Mouse (Mus musculus): ENCODE data around the gene Gm3336. TPM values are rescaled to one million over a fixed set of nuclear protein-coding genes. Genes with fewer than 3 reads are reported as not detected.

Gene Gm3336
- total RNA-seq, 2 experiments from 2014 or later: not detected

DNA sequence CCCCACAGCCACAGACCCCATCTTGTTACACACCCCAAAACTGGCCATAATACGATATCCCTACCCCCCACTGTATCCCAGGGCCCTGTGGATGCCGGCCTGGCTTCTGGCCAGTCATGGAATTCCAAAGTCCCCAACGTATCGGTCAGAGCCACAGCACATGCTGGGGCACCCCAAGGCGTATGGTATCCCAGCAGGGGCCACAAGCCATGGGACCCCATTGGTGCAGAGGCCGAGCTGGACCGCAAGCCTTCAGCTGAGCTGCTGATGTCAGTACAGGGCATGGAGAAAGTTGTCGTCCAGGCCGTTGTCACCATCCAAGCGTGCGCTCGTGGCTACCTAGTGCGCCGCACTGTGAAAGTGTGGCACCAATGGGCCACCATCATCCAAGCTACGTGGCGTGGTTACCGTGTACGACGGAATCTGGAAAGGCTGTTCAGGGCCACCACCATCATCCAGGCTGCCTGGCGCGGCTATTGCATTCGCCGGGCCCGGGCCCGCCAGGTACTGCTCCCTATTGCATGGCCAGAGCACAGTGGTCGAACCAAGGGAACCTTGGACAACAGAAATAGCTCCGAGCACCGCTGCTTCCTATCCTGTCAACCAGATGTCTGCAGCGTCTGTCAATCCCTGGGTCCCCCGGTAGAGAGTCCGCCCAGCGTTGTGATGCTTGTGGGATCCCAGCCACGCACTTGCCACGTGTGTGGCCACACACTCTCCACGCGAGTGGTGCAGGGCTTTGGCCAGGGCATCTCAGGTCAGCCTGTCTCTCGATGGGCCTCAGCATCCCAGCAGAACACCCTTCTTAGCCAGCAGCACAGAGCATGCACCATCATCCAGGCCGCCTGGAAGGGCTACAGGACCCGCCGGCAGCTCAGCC lies 1.6 kb upstream of the Gm3336 start:
- DNase-seq (ENCODE audit: low spot score): no peak

DNA sequence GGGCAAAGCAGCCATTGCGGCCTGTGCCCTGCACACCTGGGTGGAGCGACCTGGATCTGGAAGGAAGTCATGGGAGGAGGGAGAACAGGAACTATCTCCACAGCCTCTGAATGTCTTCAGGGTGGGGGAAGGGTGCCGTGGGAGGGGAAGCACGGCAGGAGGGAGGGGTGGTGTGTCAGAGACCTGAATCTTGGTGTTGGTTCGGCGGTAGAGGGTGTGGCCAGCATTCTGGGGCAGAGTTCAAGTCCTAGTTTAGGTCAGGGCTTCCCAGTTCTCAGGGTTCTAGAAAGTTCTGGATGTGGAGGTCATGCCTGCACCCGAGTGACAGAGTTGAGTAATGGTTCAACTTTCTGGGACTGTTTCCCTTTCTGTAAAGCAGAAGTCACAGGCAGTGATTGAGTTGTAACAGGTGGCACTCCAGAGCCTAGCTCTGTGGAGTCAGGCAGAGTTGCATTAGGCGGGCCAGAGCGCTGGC lies 1.5 kb downstream of the Gm3336 start:
- DNase-seq (ENCODE audit: low spot score): no peak

DNA sequence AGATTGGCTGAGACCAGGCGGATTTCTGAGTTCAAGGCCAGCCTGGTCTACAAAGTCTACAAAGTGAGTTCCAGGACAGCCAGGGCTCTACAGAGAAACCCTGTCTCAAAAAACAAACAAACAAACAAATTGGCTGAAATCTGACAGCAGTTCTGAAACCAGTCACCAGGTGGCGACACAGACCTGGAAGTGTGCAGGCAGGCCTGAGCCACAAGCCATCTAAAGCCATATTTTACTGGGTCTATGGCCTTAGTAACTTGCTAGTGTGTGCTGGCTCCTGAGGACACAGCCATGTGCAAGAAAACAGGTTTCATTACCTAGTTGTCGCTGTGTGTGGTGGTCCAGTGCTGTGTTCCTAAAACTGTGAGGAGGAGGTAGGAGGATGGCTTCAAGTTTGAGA lies 2.4 kb downstream of the Gm3336 start:
- DNase-seq (ENCODE audit: low spot score): peak; percentile 85

DNA sequence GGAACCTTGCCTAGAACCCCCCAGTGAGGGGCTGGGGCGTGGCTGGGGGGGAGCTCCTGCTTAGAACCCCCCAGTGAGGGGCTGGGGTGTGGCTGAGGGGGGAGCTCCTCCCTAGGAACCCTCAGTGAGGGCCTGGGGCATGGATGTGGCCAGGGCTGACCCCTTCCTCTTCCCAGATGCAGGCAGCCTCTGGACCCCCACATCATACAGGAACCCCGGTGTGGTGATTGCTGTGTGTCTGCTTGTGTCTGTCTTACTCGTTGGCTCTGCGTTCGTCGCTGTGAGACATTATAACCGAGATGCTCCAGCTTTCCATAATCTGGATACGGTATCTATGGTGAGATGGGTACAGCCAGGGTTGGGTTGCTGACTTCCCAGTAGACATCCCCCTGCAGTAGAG lies 3.3 kb downstream of the Gm3336 start:
- no peak for DNase-seq (ENCODE audit: low spot score)

DNA sequence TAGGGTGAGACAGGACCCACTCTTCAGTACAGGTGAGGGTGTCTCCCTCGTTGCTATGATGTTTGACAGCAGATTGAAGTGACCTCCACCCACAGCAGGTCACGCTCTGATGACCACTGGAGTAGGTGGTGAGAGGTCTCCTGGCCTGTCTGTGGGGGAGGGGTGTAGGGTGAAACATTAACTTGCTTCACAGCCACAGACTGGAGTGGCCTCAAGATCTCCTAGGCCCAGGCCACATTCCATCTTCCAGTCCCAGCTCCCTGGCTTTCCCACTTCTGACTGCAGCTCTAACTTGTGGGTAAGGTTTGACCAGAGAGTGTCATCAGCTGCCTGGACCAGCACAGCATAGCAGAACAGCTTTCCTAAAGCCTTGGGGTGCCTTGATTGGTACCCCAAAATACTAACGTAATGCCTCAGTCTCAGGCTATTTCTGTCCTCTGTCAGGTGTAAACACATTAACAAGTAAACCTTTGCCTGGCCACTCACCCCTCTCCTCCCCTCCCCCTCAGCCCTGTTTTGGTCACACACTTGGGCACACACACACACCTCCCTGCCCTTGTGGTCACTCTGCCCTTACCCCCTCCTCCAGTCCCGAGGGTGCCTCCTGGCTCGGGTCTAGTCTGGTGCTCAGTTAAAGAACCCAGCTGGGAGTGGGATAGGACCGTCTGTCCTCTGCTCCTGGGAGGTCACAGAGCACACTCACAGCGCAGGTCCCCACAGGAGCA lies 5.3 kb downstream of the Gm3336 start, which contains the start of gene Pde4c:
TSS of gene Pde4c (plus strand) at position 235 of the 725 bp plus-strand sequence.
- DNase-seq (ENCODE audit: low spot score): no peak

DNA sequence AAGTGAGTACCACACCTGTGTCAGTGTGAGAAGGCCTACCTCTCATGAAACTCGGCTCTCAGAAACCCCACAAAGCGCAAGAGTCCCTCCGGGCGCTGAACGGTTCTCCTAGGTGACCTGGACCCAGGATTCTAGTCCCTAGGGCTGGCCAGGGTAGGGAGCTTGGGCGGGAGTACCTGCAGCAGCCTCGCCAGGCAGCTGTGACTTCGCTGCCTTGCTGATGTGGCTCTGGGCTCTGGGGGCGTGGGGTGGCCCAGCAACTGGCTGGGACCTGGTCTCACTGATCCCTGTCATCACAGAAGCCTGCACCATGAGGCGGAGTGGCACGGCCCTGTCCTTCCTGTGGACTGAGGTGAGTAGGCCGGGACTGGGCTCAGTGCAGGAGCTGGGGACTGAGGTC lies 5.9 kb downstream of the Gm3336 start:
- DNase-seq (ENCODE audit: low spot score): no peak

DNA sequence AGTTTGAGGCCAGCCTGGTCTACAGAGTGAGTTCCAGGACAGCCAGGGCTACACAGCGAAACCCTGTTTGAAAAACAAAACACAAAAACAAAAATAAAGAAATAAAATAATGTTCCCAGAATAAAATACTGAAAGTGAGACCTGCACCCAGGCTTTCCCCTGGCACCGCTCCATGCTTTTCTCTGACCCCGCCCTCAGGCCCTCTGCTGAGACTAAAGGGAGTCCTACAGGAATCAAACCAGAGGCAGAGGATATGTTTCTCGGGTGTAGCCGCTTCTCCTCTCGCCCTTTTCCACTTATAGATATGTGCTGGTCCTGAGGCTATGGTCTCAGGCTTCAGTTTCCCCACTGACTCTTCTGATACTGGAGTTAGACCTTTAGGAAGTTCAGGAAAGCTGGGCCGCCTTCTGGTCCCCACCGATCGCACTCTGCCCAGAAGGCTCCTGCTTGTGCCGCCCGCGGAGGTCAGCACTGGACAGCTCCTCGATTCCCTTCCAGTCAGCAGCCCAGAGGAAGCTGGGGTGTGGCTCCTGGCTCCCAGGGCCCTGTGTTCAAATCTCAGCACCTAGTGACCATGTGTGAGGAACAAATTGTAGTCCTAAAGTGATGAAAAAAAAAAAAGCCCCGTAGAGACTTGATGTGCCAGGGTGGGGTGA lies 7.6 kb downstream of the Gm3336 start:
- DNase-seq (ENCODE audit: low spot score): no peak

DNA sequence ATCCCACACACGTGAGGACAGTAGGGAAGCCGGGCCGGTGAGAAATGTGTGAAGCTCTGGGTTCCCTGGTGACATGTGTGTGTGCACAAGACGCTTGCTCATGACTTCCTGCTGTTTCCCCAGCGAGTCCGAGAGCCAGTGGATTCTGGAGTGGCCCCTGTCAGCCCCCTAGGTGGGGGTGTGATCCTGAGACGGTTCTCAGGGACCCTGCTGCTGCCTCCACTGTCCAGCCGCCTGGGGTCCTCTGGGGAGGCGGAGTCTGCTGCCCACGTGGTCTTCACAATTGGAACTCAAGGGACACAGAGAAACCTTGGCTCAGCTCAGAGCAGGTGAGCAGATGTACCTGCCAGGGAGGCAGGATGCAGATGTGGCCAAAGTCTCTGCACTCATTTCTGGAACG lies 8.4 kb downstream of the Gm3336 start:
- no peak for DNase-seq (ENCODE audit: low spot score)

DNA sequence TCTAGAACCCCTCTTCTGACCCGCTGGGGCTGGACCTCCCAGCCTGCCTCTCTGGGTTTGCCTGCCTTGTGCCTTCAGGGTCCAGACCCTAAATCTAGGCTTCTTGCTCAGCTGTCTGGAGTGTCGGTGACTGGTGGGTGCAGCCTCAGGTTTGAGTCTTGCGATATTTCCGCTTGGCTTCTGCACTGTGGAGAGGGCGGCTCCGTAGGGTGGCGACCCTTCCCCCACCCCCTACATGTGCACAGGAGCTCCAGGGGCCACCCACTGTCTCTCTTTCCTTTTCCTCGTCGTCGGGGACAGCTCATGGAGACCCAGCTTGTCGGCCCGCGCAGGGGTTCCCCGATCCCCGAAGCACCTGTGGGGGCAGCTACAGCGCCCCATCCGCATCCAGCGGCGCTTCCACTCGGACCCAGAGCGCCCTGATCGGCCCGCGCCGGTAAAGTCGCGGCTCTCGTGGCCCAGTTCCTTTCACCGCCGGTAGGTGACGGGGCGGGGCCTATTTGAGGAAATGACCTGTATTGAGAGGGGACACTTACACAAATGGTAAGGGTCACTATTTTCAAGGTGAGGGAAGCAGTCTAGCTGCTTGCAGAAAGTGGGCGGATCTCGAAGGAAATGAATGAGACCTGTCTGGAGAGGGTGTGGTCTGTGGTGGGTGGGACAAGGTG lies 11.6 kb downstream of the Gm3336 start:
- no peak for DNase-seq (ENCODE audit: low spot score)

DNA sequence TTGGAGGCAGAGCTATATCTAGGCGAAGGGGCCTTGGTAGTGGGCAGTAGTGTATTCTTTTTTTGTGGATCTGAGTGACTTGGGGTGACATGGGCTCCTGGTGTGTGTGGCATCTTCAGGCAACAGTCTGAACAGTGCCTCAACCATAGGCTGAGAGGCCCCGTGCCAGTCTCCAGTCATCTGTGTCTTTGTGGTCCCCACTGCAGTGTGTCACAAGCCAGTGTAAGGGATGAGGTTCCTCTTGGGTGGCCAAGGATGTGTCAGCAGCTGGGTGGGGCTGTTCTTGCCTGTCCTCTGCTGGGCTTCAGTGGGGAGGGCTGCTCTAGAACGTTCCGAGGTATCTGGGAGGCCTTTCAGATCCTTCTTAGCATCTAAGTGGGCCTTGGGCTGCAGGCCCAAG lies 12.6 kb downstream of the Gm3336 start:
- DNase-seq (ENCODE audit: low spot score): no peak

DNA sequence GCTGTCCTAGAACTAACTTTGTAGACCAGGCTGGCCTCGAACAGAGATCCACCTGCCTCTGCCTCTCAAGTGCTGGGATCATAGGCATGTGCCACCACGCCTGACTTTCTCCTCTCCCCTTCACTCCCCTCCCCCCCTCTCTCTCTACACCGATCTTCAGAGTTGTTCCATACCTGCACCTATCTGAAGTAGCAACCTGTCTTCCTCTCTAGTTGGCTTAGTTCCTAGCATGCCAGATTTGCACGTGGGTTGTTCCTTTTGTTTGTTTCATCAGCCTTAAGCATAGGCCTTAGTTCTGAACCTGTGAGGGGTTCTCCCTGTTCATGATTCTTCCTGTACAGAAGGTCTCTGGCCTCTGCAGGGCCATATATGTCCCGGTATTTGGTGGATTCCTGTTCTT lies 19.4 kb downstream of the Gm3336 start:
- no peak for DNase-seq (ENCODE audit: low spot score)

DNA sequence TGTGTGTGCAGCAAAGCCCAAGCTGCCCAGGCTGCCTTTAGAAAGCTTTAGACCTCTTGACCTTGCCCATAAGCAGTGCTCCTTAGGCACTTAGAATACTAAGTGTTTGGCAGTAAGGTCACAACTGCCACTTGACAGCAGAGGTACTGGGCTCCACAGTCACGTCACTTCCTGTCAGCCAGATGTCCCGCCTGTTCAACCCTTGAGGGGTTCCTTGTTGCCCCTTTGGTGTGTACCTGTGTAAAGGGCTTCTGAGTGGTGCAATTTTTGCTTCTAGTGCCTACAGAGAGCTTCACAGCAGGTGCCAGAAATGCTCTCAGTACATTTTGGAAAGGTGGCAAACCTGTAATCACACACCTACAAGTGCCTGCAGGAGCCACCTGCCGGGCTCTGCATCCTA lies 19.9 kb downstream of the Gm3336 start:
- no peak for DNase-seq (ENCODE audit: low spot score)

DNA sequence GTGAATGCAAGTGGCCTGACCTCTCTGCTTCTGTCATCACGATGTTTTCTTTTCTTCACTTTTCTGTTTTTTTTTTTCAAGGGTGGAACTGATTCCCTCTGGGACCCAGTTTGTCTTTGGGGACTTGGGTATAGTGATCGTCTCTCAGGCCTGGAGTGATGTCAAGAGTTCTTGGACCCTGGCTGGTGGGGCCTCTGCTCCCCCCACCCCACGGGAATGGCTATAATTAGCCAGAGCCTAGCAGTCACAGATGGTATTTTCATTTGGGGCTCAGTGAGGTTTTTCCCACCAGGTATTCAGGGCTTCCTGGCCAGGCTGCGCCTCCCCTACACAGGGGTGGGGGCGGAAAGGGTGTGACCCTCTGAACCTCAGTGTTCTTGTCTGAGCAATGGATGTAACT lies 23.3 kb downstream of the Gm3336 start:
- DNase-seq (ENCODE audit: low spot score): no peak

DNA sequence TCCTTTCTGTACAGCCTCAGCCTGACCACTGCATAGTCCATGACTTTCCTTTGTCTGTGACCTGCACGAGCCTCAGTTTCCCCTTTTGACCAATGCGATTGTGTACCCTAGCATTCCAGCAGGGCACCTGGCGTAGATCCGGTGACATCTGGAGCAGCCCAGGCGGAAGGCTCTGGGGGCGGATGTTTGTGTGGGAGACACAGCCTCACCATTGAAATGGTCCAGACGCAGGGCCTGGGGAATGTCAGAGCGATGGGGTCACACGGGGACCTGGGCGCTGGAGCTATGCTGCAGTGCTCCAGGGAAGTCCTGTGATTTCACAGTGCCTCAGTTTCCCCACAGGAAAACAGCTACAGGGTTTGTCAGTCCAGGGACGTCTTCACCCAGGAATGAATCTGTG lies 23.8 kb downstream of the Gm3336 start:
- no peak for DNase-seq (ENCODE audit: low spot score)

DNA sequence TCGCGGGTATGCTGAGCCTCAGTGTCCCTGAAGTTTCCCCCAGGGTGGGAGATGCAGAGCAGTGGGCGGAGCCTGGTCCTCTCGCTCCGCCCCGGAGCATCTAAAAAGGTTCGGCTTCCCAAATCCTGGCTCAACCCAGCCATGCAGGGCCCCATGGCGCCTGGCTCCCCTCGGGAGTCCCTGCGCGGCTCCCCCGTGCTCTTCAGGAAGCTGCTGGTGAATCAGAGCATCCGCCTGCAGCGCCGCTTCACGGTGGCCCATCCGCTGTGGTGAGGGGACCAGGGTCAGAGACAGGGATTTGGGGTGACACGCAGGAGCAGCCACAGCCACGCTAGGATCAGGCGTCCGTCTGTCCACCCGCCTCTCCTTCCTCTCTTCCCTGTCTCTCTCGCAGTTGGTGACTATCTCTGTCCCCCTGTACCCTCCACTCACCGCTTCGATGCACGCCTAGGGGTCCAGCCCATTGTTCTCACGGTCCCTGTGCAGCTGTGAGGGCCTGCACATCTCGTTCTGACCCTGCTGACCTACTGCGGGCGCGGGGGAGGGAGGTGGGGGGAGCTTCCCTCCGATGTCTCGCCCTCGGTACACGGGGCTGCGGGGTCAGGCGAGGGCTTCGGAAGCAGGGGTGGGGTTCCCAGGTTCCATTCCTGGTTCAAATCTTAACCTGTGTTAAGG lies 24.8 kb downstream of the Gm3336 start:
- no peak for DNase-seq (ENCODE audit: low spot score)

DNA sequence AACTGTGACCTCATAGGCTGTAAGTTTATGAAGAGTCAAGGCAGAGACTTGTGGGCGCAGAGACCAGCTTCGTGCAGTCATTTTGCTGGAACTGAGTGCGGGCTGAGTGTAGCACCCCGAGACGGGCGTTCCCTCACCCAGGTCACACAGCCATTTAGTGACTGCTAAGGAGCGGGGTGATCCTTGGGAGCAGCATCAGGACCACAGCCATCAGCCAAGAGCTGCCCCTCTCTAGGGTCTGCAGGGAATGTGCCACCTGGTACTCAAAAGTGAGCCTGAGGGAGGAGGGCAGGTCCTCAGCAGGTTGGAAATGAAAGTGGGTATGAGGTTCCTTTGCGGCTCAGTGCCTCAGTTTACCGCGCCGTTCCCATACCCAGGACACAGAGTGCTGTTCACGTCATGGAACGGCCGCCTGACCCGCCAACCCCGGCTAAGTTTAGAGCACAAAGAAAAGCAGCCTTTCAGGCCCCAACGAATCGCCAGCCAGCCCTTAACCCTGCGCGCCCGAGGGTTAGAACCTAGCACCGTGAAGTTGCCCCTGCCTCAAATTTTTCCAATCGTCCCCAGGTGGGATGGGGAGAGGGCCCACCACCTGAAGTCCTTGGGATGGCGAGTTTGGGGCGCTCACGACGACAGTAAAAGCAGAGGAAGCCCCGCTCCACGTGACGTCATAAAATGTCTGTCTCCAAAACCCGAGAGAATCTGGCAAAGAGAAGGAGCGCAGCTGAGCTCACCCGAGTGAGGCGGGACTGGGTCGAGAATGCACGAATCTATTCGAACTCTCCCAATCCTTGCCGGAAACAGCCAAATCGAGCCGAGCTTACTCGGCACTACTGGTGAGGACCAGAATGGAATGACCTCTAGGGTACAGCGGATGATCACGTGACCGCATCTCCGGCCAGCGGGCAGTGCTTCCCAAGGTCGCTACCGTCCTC lies 25.6 kb downstream of the Gm3336 start:
- peak; percentile 84 for DNase-seq (ENCODE audit: low spot score)

DNA sequence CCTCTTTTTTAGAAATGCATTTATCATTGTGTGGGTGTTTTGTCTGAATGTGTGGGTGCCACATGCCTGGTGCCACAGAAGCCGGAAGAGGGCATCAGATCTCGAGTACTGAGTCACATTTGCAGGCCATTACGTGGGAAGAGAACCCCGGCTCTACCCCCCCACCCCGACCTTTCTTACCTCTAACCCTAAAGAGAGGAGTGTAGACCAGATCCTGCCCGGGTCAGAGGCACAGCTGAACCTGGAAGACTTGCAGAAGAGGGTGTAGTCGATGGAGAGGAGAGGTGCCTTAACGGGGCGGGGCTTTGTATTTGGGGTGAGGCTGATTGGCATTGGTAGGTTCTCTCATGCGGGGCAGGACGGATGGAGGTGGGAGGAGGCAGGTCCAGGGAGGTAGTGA lies 26.5 kb downstream of the Gm3336 start:
- no peak for DNase-seq (ENCODE audit: low spot score)

DNA sequence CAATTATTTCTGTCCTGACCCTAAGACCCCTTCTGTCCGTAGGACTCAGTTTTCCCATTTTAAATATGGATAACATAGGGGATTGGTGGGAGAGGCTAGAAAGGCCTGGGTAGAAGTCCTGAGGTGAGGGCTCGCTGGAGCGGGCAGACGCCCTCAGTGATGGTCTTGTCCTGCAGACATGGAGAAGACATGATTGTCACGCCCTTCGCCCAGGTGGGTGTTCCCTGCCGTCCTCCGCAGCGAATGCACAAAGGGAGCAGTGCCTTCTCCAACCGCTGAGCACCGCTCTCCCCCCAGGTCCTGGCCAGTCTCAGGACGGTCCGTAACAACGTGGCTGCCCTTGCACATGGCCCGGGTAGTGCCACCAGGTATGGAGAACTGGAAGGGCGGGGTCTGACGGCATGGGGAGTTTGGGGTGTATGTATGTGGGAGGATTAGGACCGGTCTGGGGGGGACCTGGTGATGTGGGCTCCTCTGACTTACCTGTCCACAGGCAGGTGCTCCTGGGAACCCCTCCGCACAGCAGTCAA lies 27.4 kb downstream of the Gm3336 start:
- no peak for DNase-seq (ENCODE audit: low spot score)

DNA sequence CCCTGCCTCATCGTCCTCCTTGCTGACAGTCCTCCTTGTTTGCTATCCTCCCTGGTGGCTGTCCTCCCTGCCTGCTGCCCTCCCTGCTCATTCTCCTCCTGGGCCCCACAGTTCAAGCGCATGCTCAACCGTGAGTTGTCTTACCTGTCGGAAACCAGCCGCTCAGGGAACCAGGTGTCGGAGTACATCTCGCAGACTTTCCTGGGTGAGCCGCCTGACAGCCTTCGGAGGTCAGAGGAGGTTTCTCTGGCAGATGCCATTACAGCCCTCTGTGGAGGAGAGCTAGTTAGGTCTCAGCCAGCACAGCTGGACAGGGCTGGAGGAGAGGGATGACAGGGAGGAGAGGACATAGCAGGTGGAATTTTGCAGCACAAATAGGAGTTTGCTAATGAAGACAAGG lies 28.3 kb downstream of the Gm3336 start:
- no peak for DNase-seq (ENCODE audit: low spot score)
